Mouse (Mus musculus) G1E (cell line): ENCODE data around the gene Zfp597.

Source experiments
- CTCF ChIP-seq: IDR thresholded peaks from 2 replicates; pipeline ENCODE4 v1.5.1; 2012; ENCODE audit warnings: low read depth, low read length, inconsistent platforms, mixed read lengths
- POLR2AphosphoS5 ChIP-seq: IDR thresholded peaks from 2 replicates; pipeline ENCODE4 v1.6.1; 2012; ENCODE audit warnings: low read depth, low read length, inconsistent platforms; ENCODE audit not compliant: insufficient replicate concordance

- TF ChIP-seq POLR2AphosphoS5 (no peak), CTCF (no peak)
Observed at GRCm38 (mm10) chr16:3891621-3892295, 7.4 kb upstream of the Zfp597 start.
